Mouse (Mus musculus): ENCODE measurements around the gene Rnase13. TPM values are rescaled to one million over a fixed set of nuclear protein-coding genes. Genes with fewer than 3 reads are reported as not detected.

The Rnase13 gene
- polyA plus RNA-seq, 1 experiment from 2014 or later = not detected

GRCm38 (mm10) chr14:51912391-51913061 is 10.0 kb downstream of the Rnase13 start:
- no peak for DNase-seq (ENCODE audit: low spot score)
- Histone ChIP-seq H3K9ac (replicated peaks; ENCODE audit: low read length) (peak overlapping the region; percentile 4), H3K36me3 (replicated peaks; ENCODE audit: control insufficient read depth, insufficient read depth, low read depth, low read length) (no peaks in the 10 kb centered on the region), H3K27me3 (ENCODE audit: control insufficient read depth, insufficient read depth, low read length) (no peaks in the 10 kb centered on the region), H3K4me3 (ENCODE audit: low read depth, low read length) (peak overlapping the region; percentile 49), H3K27ac (replicated peaks; ENCODE audit: low read depth, low read length) (no peak overlapping the region), H3K9me3 (replicated peaks; ENCODE audit: control insufficient read depth, low read length) (no peaks in the 10 kb centered on the region), H3K4me1 (ENCODE audit: control insufficient read depth, insufficient read depth, low read length) (no peaks in the 10 kb centered on the region), H3K4me2 (ENCODE audit: low read depth, low read length) (peak overlapping the region; percentile 96)
- WGBS = 5% methylated on average over 14 of the region's 14 CpGs
- peak; percentile 17; the same call in 1 of the 2 replicates for ATAC-seq (replicated peaks; ENCODE audit: insufficient number of reproducible peaks, low FRiP score, low TSS enrichment, low read depth)

- DNase-seq (ENCODE audit: low spot score) (no peak), ATAC-seq (replicated peaks; ENCODE audit: insufficient number of reproducible peaks, low FRiP score, low TSS enrichment, low read depth) (no peak)
- Histone ChIP-seq H3K4me3 (ENCODE audit: low read depth, low read length) (no peak overlapping the region), H3K9me3 (replicated peaks; ENCODE audit: control insufficient read depth, low read length) (no peaks in the 10 kb centered on the region), H3K27ac (replicated peaks; ENCODE audit: low read depth, low read length) (no peak overlapping the region), H3K36me3 (replicated peaks; ENCODE audit: control insufficient read depth, insufficient read depth, low read depth, low read length) (no peaks in the 10 kb centered on the region), H3K9ac (replicated peaks; ENCODE audit: low read length) (no peak overlapping the region), H3K27me3 (ENCODE audit: control insufficient read depth, insufficient read depth, low read length) (no peaks in the 10 kb centered on the region), H3K4me1 (ENCODE audit: control insufficient read depth, insufficient read depth, low read length) (no peaks in the 10 kb centered on the region), H3K4me2 (ENCODE audit: low read depth, low read length) (no peak overlapping the region)
- 88% methylated on average over 10 of the region's 10 CpGs for WGBS
Observed at GRCm38 (mm10) chr14:51911301-51911700, 11.3 kb downstream of the Rnase13 start.

GRCm38 (mm10) chr14:51906102-51906501 is 16.5 kb downstream of the Rnase13 start:
- no peak for DNase-seq (ENCODE audit: low spot score)
- Histone ChIP-seq H3K4me1 (ENCODE audit: control insufficient read depth, insufficient read depth, low read length) (no peaks in the 10 kb centered on the region), H3K9me3 (replicated peaks; ENCODE audit: control insufficient read depth, low read length) (no peaks in the 10 kb centered on the region), H3K27ac (replicated peaks; ENCODE audit: low read depth, low read length) (no peak overlapping the region), H3K4me2 (ENCODE audit: low read depth, low read length) (no peak overlapping the region), H3K27me3 (ENCODE audit: control insufficient read depth, insufficient read depth, low read length) (no peaks in the 10 kb centered on the region), H3K9ac (replicated peaks; ENCODE audit: low read length) (no peak overlapping the region), H3K4me3 (ENCODE audit: low read depth, low read length) (no peak overlapping the region), H3K36me3 (replicated peaks; ENCODE audit: control insufficient read depth, insufficient read depth, low read depth, low read length) (no peaks in the 10 kb centered on the region)
- WGBS = 91% methylated on average over 11 of the region's 11 CpGs
- no peak for ATAC-seq (replicated peaks; ENCODE audit: insufficient number of reproducible peaks, low FRiP score, low TSS enrichment, low read depth)

GRCm38 (mm10) chr14:51904706-51905105 is 17.9 kb downstream of the Rnase13 start:
- 74% methylated on average over 7 of the region's 7 CpGs for WGBS
- Histone ChIP-seq H3K27ac (replicated peaks; ENCODE audit: low read depth, low read length) (no peak overlapping the region), H3K4me2 (ENCODE audit: low read depth, low read length) (no peak overlapping the region), H3K9ac (replicated peaks; ENCODE audit: low read length) (no peak overlapping the region), H3K36me3 (replicated peaks; ENCODE audit: control insufficient read depth, insufficient read depth, low read depth, low read length) (no peaks in the 10 kb centered on the region), H3K4me1 (ENCODE audit: control insufficient read depth, insufficient read depth, low read length) (no peaks in the 10 kb centered on the region), H3K4me3 (ENCODE audit: low read depth, low read length) (no peak overlapping the region), H3K9me3 (replicated peaks; ENCODE audit: control insufficient read depth, low read length) (no peaks in the 10 kb centered on the region), H3K27me3 (ENCODE audit: control insufficient read depth, insufficient read depth, low read length) (no peaks in the 10 kb centered on the region)
- no peak for ATAC-seq (replicated peaks; ENCODE audit: insufficient number of reproducible peaks, low FRiP score, low TSS enrichment, low read depth)
- DNase-seq (ENCODE audit: low spot score) = no peak

- H3K27ac ChIP-seq (replicated peaks; ENCODE audit: low read depth, low read length) = no peak overlapping the region; the same call in 1 of the 2 replicates
- no peak overlapping the region for H3K4me2 ChIP-seq (ENCODE audit: low read depth, low read length)
- no peaks in the 10 kb centered on the region for H3K36me3 ChIP-seq (replicated peaks; ENCODE audit: control insufficient read depth, insufficient read depth, low read depth, low read length)
- H3K9ac ChIP-seq (replicated peaks; ENCODE audit: low read length) = no peak overlapping the region
- DNase-seq (ENCODE audit: low spot score) (no peak), ATAC-seq (replicated peaks; ENCODE audit: insufficient number of reproducible peaks, low FRiP score, low TSS enrichment, low read depth) (no peak)
- no peaks in the 10 kb centered on the region for H3K9me3 ChIP-seq (replicated peaks; ENCODE audit: control insufficient read depth, low read length)
- WGBS = 84% methylated on average over 9 of the region's 9 CpGs
- no peaks in the 10 kb centered on the region for H3K4me1 ChIP-seq (ENCODE audit: control insufficient read depth, insufficient read depth, low read length)
- no peak overlapping the region for H3K4me3 ChIP-seq (ENCODE audit: low read depth, low read length)
- H3K27me3 ChIP-seq (ENCODE audit: control insufficient read depth, insufficient read depth, low read length) = no peaks in the 10 kb centered on the region
Observed at GRCm38 (mm10) chr14:51903782-51904181, 18.8 kb downstream of the Rnase13 start.

GRCm38 (mm10) chr14:51902806-51903710 is 19.5 kb downstream of the Rnase13 start:
- no peak overlapping the region for H3K27ac ChIP-seq (replicated peaks; ENCODE audit: low read depth, low read length)
- no peak overlapping the region for H3K9ac ChIP-seq (replicated peaks; ENCODE audit: low read length)
- no peaks in the 10 kb centered on the region for H3K27me3 ChIP-seq (ENCODE audit: control insufficient read depth, insufficient read depth, low read length)
- H3K4me2 ChIP-seq (ENCODE audit: low read depth, low read length) = no peak overlapping the region
- 58% methylated on average over 9 of the region's 9 CpGs for WGBS
- H3K36me3 ChIP-seq (replicated peaks; ENCODE audit: control insufficient read depth, insufficient read depth, low read depth, low read length) = no peaks in the 10 kb centered on the region
- H3K9me3 ChIP-seq (replicated peaks; ENCODE audit: control insufficient read depth, low read length) = no peaks in the 10 kb centered on the region
- ATAC-seq (replicated peaks; ENCODE audit: insufficient number of reproducible peaks, low FRiP score, low TSS enrichment, low read depth) (no peak), DNase-seq (ENCODE audit: low spot score) (peak; percentile 83)
- H3K4me3 ChIP-seq (ENCODE audit: low read depth, low read length) = no peak overlapping the region
- no peaks in the 10 kb centered on the region for H3K4me1 ChIP-seq (ENCODE audit: control insufficient read depth, insufficient read depth, low read length)

- no peaks in the 10 kb centered on the region for H3K27me3 ChIP-seq (ENCODE audit: control insufficient read depth, insufficient read depth, low read length)
- 85% methylated on average over 1 of the region's 1 CpGs for WGBS
- H3K4me3 ChIP-seq (ENCODE audit: low read depth, low read length) = no peak overlapping the region
- no peak overlapping the region for H3K9ac ChIP-seq (replicated peaks; ENCODE audit: low read length)
- no peak for DNase-seq (ENCODE audit: low spot score)
- H3K27ac ChIP-seq (replicated peaks; ENCODE audit: low read depth, low read length) = no peak overlapping the region
- no peaks in the 10 kb centered on the region for H3K4me1 ChIP-seq (ENCODE audit: control insufficient read depth, insufficient read depth, low read length)
- no peaks in the 10 kb centered on the region for H3K36me3 ChIP-seq (replicated peaks; ENCODE audit: control insufficient read depth, insufficient read depth, low read depth, low read length)
- no peaks in the 10 kb centered on the region for H3K9me3 ChIP-seq (replicated peaks; ENCODE audit: control insufficient read depth, low read length)
- no peak for ATAC-seq (replicated peaks; ENCODE audit: insufficient number of reproducible peaks, low FRiP score, low TSS enrichment, low read depth)
- H3K4me2 ChIP-seq (ENCODE audit: low read depth, low read length) = no peak overlapping the region
Observed at GRCm38 (mm10) chr14:51899351-51899750, 23.2 kb downstream of the Rnase13 start.
